Mouse (Mus musculus) lung, postnatal 0 days (tissue): Measurements from ENCODE around the gene Grb14. TPM values are rescaled to one million over a fixed set of nuclear protein-coding genes. Genes with fewer than 3 reads are reported as not detected.

Source experiments
- ATAC-seq: fragments of 200-750 bp; cut with Nextera tagmentation; 2 replicates; pipeline ENCODE4 v1.8.0; 2017; ENCODE audit warnings: moderate library complexity
- DNase-seq: peaks from one replicate; pipeline ENCODE4 v3.0.0-alpha.2; 2016; ENCODE audit warnings: low spot score
- H3K27ac ChIP-seq: fragments of 300-500 bp; sonication (generic); 2 replicates; pipeline ENCODE4 v1.5.1; 2014; ENCODE audit warnings: antibody characterized with exemption, mild to moderate bottlenecking, low read length, mixed read lengths
- H3K27me3 ChIP-seq: fragments of 300-500 bp; sonication (generic); replicated peaks from 2 replicates; pipeline ENCODE4 v1.6.1; 2014; ENCODE audit warnings: low read length, mixed read lengths; ENCODE audit not compliant: insufficient read depth
- H3K36me3 ChIP-seq: fragments of 300-500 bp; sonication (generic); 2 replicates; pipeline ENCODE4 v1.6.1; 2014; ENCODE audit warnings: low read length, mixed read lengths; ENCODE audit not compliant: insufficient read depth
- H3K4me1 ChIP-seq: fragments of 300-500 bp; sonication (generic); 2 replicates; pipeline ENCODE4 v1.6.1; 2014; ENCODE audit warnings: antibody characterized with exemption, low read depth, low read length, mixed read lengths; ENCODE audit not compliant: insufficient read depth
- H3K4me2 ChIP-seq: fragments of 300-500 bp; sonication (generic); replicated peaks from 2 replicates; pipeline ENCODE4 v1.6.1; 2014; ENCODE audit warnings: low read depth, mild to moderate bottlenecking, low read length, moderate library complexity, mixed read lengths
- H3K4me3 ChIP-seq: fragments of 300-500 bp; sonication (generic); 2 replicates; pipeline ENCODE4 v1.5.1; 2014; ENCODE audit warnings: low read depth, low read length
- H3K9ac ChIP-seq: fragments of 300-500 bp; sonication (generic); replicated peaks from 2 replicates; pipeline ENCODE4 v1.6.1; 2014; ENCODE audit warnings: low read depth, mild to moderate bottlenecking
- H3K9me3 ChIP-seq: fragments of 300-500 bp; sonication (generic); 2 replicates; pipeline ENCODE4 v1.6.1; 2016; ENCODE audit warnings: low read length, mixed read lengths
- CTCF ChIP-seq: IDR thresholded peaks from 2 replicates; pipeline ENCODE4 v1.5.1; 2016; ENCODE audit warnings: antibody characterized with exemption, mild to moderate bottlenecking
- EP300 ChIP-seq: IDR thresholded peaks from 2 replicates; pipeline ENCODE4 v1.6.1; 2016; ENCODE audit warnings: antibody characterized with exemption, mild to moderate bottlenecking, control low read depth
- WGBS: fragments of 180-500 bp; shearing (Covaris S2); extraction: QIAGEN DNeasy Blood & Tissue Kit; methylation state at CpG from one replicate; pipeline ENCODE4 v1.1.7; 2014; 5-methylcytosine and 5-hydroxymethylcytosine counted together
- polyA plus RNA-seq: library from polyadenylated mRNA; unstranded; fragments of >200 nt; fragmentation: Nextera tagmentation; extraction: Ambion mirVana; gene quantifications from 2 replicates; pipeline ENCODE4 v1.2.1, GENCODE M21; 2015

The Grb14 gene
- polyA plus RNA-seq, 1 experiment from 2014 or later: 34.7 TPM

DNA sequence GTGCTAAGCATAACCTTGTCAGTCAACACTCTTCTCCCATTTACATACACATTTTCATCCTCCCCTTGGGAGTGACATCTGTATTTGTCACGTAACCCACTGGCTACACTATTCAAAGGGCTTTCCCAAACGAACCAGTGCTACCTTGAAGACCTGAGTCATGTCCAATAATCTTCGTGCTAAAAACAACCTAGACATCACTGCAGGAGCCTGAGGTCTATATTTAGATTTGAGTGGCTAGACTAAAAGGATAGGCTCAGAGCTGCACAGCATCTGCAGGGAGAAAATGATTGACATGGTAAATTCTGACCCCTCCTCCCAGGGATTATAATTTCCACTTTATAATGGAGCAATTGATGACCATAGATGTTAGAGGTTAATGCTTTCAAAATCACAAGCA is 37.0 kb downstream of the Grb14 start:
- Histone ChIP-seq H3K4me3 (no peak overlapping the region), H3K27me3 (no peaks in the 10 kb centered on the region), H3K9me3 (no peaks in the 10 kb centered on the region), H3K27ac (no peak overlapping the region), H3K36me3 (no peaks in the 10 kb centered on the region), H3K9ac (no peak overlapping the region), H3K4me2 (no peak overlapping the region), H3K4me1 (no peaks in the 10 kb centered on the region)
- TF ChIP-seq EP300 (no peak), CTCF (no peak)
- DNase-seq: no peak
- WGBS: 75% methylated on average over 3 of the region's 3 CpGs
- ATAC-seq: no peak

GRCm38 (mm10) chr2:64975546-64975945 is 49.2 kb downstream of the Grb14 start:
- DNase-seq (no peak), ATAC-seq (no peak)
- Histone ChIP-seq H3K4me1 (no peaks in the 10 kb centered on the region), H3K36me3 (no peaks in the 10 kb centered on the region), H3K9ac (no peak overlapping the region), H3K4me2 (no peak overlapping the region), H3K27ac (no peak overlapping the region), H3K27me3 (no peaks in the 10 kb centered on the region), H3K4me3 (no peak overlapping the region), H3K9me3 (no peaks in the 10 kb centered on the region)
- 48% methylated on average over 5 of the region's 5 CpGs for WGBS
- TF ChIP-seq EP300: no peak
- no peak for TF ChIP-seq CTCF

DNA sequence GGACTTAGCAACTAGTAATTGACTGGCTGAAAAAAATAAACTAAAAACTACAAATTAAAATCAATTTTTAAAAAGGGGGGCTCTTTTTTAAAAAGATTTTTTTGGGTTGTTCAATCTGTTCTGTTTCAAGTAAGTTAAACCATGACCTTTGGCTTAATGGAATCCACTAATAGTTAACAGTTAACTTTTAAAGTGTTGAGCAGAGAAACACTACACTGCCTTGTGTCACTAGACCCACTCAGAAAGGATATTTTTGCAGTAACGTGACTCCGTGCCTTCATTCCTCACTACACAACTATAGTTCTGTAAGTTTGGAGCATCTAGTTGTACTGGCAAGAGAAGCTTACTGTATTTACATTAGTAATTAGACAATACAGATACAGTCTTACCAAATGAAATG is 50.2 kb downstream of the Grb14 start:
- Histone ChIP-seq H3K27ac (no peak overlapping the region), H3K27me3 (no peaks in the 10 kb centered on the region), H3K4me2 (no peak overlapping the region), H3K9me3 (no peaks in the 10 kb centered on the region), H3K9ac (no peak overlapping the region), H3K36me3 (no peaks in the 10 kb centered on the region), H3K4me3 (no peak overlapping the region), H3K4me1 (no peaks in the 10 kb centered on the region)
- TF ChIP-seq EP300 (no peak), CTCF (no peak)
- ATAC-seq (no peak; the same call in 1 of the 2 replicates), DNase-seq (no peak)
- 63% methylated on average over 2 of the region's 2 CpGs for WGBS

GRCm38 (mm10) chr2:64973819-64974441 is 50.9 kb downstream of the Grb14 start:
- 57% methylated on average over 10 of the region's 10 CpGs for WGBS
- no peak overlapping the region for H3K27ac ChIP-seq
- ATAC-seq (no peak), DNase-seq (no peak)
- TF ChIP-seq EP300: no peak
- TF ChIP-seq CTCF: no peak
- H3K9ac ChIP-seq: no peak overlapping the region
- no peak overlapping the region for H3K4me3 ChIP-seq
- no peaks in the 10 kb centered on the region for H3K4me1 ChIP-seq
- H3K4me2 ChIP-seq: no peak overlapping the region
- H3K9me3 ChIP-seq: no peaks in the 10 kb centered on the region
- no peaks in the 10 kb centered on the region for H3K36me3 ChIP-seq
- no peaks in the 10 kb centered on the region for H3K27me3 ChIP-seq

DNA sequence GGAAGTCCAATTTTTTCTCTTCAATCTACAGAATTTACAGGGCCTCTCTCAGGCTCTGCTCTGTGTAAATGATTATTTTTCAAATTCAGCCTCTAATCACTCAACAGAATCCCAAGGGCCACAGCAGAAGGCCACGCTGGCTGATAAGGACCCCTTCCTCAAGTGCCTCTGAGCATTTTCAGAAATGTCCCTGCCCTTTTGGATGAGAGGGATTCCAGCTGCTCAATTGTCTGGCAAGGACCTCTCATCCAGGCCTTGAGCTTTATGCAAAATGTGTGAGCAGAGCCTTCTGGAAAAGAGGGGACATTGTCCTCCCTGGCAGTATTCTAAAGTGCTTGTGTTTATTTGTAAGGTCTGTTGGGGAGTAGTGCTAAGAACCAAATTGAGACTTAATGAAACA is 51.7 kb downstream of the Grb14 start:
- Histone ChIP-seq H3K27me3 (no peaks in the 10 kb centered on the region), H3K36me3 (no peaks in the 10 kb centered on the region), H3K4me1 (no peaks in the 10 kb centered on the region), H3K27ac (no peak overlapping the region), H3K9me3 (no peaks in the 10 kb centered on the region), H3K4me2 (no peak overlapping the region), H3K9ac (no peak overlapping the region), H3K4me3 (no peak overlapping the region)
- WGBS: 27% methylated on average over 1 of the region's 1 CpGs
- TF ChIP-seq CTCF: no peak
- no peak for TF ChIP-seq EP300
- no peak for DNase-seq
- no peak for ATAC-seq

GRCm38 (mm10) chr2:64971828-64972227 is 53.0 kb downstream of the Grb14 start:
- no peaks in the 10 kb centered on the region for H3K9me3 ChIP-seq
- H3K9ac ChIP-seq: no peak overlapping the region
- H3K27me3 ChIP-seq: no peaks in the 10 kb centered on the region
- 35% methylated on average over 5 of the region's 5 CpGs for WGBS
- DNase-seq (no peak), ATAC-seq (no peak)
- no peak overlapping the region for H3K4me3 ChIP-seq
- no peaks in the 10 kb centered on the region for H3K4me1 ChIP-seq
- H3K27ac ChIP-seq: no peak overlapping the region
- TF ChIP-seq CTCF (no peak), EP300 (no peak)
- H3K4me2 ChIP-seq: no peak overlapping the region
- H3K36me3 ChIP-seq: no peaks in the 10 kb centered on the region

DNA sequence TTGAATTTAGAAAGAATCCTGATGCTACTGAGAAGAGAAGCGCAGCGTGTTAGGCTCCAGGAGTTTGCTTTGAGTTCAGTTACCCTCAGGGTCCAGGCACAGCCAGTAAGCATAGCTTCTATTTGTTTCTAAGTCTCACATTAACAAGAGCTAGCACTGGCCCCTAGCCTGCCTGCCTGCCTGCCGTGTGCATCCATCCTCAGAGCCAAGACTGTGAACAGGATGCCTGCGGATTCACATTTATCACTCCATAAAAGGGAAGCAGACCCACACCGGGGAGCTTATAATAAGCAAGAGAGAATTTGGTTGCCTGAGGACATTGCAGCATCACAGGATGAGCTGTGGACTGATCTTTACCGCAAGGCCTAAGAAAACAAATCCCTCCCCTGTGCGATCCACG is 53.8 kb downstream of the Grb14 start:
- no peaks in the 10 kb centered on the region for H3K9me3 ChIP-seq
- 69% methylated on average over 8 of the region's 8 CpGs for WGBS
- H3K9ac ChIP-seq: no peak overlapping the region
- DNase-seq (no peak), ATAC-seq (no peak)
- no peaks in the 10 kb centered on the region for H3K36me3 ChIP-seq
- H3K27ac ChIP-seq: no peak overlapping the region
- H3K27me3 ChIP-seq: no peaks in the 10 kb centered on the region
- H3K4me1 ChIP-seq: no peaks in the 10 kb centered on the region
- H3K4me2 ChIP-seq: no peak overlapping the region
- no peak for TF ChIP-seq CTCF
- TF ChIP-seq EP300: no peak
- no peak overlapping the region for H3K4me3 ChIP-seq
